Mouse (Mus musculus) cortical plate, adult 2 months (tissue): ENCODE measurements around the gene Ahsa1. TPM values are rescaled to one million over a fixed set of nuclear protein-coding genes. Genes with fewer than 3 reads are reported as not detected.
A peak's percentile ranks its signal among the peaks of the same experiment; 100 is the strongest.

Source experiments
- H3K27ac ChIP-seq: fragments of 200-500 bp; 2 replicates; pipeline ENCODE4 v1.5.1; 2012; ENCODE audit warnings: low read length, control low read depth, inconsistent platforms; ENCODE audit not compliant: insufficient read depth
- H3K4me1 ChIP-seq: fragments of 200-500 bp; 2 replicates; pipeline ENCODE4 v1.6.1; 2011; ENCODE audit warnings: low read length; ENCODE audit not compliant: control insufficient read depth, insufficient read depth
- H3K4me3 ChIP-seq: fragments of 200-500 bp; 2 replicates; pipeline ENCODE4 v1.5.1; 2011; ENCODE audit warnings: mild to moderate bottlenecking, low read length, control low read depth; ENCODE audit not compliant: insufficient read depth
- CTCF ChIP-seq: fragments of 200-500 bp; IDR thresholded peaks from 2 replicates; pipeline ENCODE4 v1.5.1; 2011; ENCODE audit warnings: mild to moderate bottlenecking, control low read depth, low read length; ENCODE audit not compliant: insufficient read depth; ENCODE audit errors: extremely low read depth
- POLR2A ChIP-seq: fragments of 200-500 bp; IDR thresholded peaks from 2 replicates; pipeline ENCODE4 v1.6.1; 2011; ENCODE audit warnings: mild to moderate bottlenecking, low read length, control low read depth; ENCODE audit not compliant: insufficient read depth; ENCODE audit errors: extremely low read depth
- polyA plus RNA-seq: library from polyadenylated mRNA; depleted of rRNA; stranded (reverse); fragments of >200 nt; gene quantifications from 2 replicates; pipeline ENCODE4 v1.2.3, GENCODE M21; 2012

Gene Ahsa1
- polyA plus RNA-seq, 1 experiment = 179 TPM

DNA sequence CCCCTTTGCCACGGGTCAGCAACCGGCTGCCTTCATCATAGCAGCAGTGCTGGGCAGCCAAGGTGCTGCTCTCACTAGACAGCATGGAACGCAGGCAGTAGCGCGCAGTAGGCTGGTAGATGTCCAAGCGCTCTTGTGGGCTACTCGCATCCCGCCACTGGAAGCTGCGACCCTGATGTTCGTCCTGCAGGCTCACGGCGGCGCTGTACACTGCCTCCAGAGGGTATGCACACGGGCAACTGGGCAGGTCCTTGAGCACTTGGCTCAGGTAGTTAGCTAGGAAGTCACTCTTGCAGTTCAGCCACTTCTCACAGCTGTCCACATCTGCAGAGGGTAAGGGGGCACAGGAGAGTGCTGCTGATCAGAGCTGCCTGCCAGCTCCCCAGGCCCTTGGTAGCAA, 13.6 kb downstream of the Ahsa1 start:
- Histone ChIP-seq H3K4me1 (no peaks in the 10 kb centered on the region), H3K4me3 (no peak overlapping the region)
- TF ChIP-seq CTCF (no peak), POLR2A (no peak)

DNA sequence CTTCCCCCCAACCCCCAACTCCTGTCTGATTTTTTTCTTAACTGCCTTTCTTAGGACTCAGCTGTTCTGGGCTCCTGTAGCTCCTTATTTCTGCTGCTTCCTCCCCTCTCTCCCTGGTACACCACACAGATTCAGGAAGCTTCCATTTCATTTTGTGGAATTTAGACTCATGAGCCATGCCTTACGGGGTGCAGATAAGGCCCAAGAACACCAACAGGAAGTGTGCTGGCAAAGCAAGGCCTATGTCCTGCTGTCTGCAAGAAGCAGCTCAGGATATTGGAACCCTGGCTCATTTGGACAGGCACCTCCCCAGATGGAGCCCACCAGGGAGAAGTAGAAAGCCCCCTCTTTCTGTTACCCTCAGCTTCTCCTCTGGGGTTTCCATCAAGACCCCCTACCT, 15.5 kb downstream of the Ahsa1 start:
- Histone ChIP-seq H3K4me1 (no peaks in the 10 kb centered on the region), H3K27ac (no peak overlapping the region), H3K4me3 (no peak overlapping the region)
- no peak for TF ChIP-seq CTCF
- TF ChIP-seq POLR2A = no peak

More for the DNA sequence above, 13.6 kb downstream of the Ahsa1 start:
- H3K27ac ChIP-seq = no peak overlapping the region

DNA sequence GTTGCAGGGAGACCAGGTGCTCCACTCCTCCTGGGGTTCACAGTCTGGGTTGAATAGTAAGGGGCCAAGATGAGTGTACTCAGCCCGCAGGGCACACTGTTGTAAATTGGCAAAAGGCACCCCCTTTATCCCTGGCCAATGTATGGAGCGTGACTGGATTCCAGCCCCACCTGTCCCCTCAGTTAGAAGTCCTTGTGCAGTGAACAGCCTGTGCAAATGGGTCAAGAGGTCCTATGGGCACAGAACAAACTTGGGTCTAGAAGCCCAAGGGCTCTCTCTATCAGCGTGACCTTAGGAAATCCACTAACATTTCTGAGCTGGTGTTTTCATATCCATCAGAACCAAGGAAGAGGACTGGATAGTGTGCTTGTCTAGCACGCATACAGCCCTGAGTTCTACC, 16.5 kb downstream of the Ahsa1 start:
- no peak overlapping the region for H3K4me3 ChIP-seq
- no peak for TF ChIP-seq CTCF
- no peak for TF ChIP-seq POLR2A
- H3K27ac ChIP-seq = no peak overlapping the region
- no peaks in the 10 kb centered on the region for H3K4me1 ChIP-seq

DNA sequence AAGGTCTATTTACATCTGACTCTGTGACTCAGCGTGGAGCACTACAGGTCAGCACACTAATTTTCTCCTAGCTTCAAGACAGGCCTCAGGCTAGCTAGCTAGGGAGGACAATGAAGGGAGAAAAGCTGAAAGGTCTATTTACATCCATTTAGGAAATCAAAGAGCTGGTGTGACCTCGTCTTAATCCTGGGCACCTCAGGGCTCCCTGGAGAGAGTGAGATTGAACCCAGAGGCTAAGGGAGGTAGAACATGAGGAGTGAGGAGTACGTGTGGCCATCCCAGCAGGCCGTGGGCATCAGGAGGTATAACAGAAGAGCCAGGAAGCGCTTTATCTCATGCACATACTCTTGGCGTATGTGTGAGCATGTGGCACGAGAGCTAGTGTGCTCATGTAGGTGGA, 17.4 kb downstream of the Ahsa1 start:
- TF ChIP-seq CTCF (no peak), POLR2A (no peak)
- Histone ChIP-seq H3K4me3 (no peak overlapping the region), H3K27ac (no peak overlapping the region), H3K4me1 (no peaks in the 10 kb centered on the region)

DNA sequence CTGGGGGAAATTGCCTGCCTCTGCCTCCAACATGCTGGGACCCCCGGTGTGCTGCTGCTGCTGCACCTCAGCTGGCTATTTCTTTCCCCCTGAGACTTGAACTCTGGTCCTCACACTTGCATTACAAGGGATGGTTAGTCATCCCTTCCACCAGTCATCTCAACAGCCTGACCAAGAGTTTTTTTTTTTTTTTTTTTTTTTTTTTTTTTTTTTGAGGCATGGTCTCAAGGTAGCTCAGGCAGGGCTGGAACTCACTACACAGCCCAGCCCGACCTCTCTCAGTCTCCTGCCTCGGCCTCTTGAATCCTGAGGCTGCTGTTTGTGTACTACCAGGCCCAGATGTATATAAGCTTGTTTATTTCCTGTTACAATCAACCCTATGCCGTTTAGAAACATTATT, 18.0 kb downstream of the Ahsa1 start:
- TF ChIP-seq CTCF (no peak), POLR2A (no peak)
- H3K27ac ChIP-seq = no peak overlapping the region
- H3K4me3 ChIP-seq = no peak overlapping the region
- H3K4me1 ChIP-seq = no peaks in the 10 kb centered on the region

DNA sequence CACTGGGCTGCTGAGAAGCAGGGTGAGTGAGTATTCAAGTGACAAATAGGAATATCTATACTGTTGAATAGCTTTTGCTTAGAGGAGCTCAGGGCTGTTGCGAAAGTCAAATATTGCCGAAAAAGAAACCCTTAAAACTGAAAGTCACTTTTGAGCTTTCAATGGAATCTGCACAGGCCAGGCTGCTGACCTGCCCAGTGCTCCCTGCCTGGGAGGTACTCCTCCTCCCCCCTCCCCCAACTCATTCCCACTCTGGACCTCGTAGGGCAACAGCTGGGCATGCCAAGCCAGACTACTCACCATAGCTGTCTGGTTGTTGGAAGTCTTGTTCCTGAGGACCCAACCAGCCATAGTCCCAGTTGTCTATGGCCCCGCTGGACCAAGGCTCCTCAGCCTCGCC, 18.4 kb downstream of the Ahsa1 start:
- Histone ChIP-seq H3K4me1 (no peaks in the 10 kb centered on the region), H3K27ac (no peak overlapping the region), H3K4me3 (no peak overlapping the region)
- TF ChIP-seq CTCF = no peak
- no peak for TF ChIP-seq POLR2A

DNA sequence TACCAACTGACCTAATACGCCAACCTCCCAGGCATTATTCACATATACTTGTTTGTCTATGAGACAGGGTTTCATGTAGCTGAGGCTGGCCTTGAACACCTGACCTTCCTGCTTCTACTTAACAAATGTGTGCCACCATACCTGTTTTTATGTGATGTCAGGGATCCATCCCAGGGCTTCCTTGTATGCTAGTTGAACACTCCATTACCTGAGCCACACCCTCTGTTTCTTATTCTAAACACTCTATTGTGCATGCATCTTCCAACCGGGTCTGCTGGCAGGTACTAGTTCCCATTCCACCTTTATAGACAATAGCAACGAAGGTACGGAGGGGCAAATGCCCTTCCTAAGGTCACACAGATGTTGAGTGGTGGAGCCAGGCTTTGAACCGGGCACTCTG, 22.8 kb downstream of the Ahsa1 start:
- Histone ChIP-seq H3K4me3 (no peak overlapping the region), H3K4me1 (no peaks in the 10 kb centered on the region), H3K27ac (no peak overlapping the region)
- TF ChIP-seq POLR2A (no peak), CTCF (no peak)

DNA sequence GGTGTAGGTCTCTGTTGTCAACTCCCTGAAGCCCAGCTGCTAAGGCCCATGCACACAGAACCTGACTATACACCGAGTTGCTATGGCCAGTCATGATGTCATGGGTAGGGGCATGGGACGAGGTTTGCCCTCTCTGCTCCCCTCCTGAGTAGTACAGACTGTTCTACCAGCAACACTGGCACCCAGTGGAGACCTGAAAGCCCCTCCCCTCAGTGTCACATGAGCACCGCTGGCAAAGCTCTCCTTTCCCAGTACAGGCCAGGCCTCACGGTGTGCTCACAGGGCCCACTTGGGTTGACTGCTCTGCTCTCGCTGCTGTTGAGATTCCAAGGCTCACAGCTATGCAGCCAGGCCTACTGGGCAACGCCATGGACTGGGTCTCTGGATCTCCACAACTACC, 27.7 kb downstream of the Ahsa1 start:
- Histone ChIP-seq H3K4me3 (no peak overlapping the region), H3K27ac (no peak overlapping the region), H3K4me1 (no peaks in the 10 kb centered on the region)
- no peak for TF ChIP-seq CTCF
- no peak for TF ChIP-seq POLR2A

DNA sequence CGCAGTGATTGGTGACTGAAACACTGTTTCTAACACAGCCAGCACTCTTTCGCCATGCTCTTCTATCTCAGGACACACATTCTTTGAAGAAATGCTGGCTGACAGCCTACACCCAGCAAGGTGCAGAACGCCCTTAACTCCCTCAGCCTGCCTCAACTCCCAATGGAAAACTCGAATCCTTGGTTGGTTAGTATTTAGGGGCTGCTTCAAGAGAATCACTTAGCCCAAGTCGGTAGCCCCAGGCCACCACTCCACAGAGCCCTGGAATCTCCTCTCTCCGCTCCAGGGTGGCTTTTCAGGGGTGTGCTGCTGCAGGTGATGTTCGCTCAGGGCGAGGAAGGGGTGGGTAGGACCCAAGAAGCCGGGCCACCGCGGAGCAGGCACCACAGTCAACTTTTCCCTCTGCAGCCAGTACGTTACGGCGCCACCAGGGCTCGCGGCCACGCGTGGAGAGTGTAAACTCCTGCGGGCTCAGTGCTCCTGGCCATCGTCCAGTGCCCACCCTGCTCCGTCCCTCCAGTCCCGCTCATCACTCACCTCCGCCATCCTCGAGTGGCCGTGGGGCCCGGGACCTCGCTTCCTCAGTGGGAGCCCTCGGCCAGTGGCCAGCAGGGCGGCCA, 32.9 kb downstream of the Ahsa1 start:
- Histone ChIP-seq H3K27ac (no peak overlapping the region), H3K4me3 (peak overlapping the region; percentile 22)

DNA sequence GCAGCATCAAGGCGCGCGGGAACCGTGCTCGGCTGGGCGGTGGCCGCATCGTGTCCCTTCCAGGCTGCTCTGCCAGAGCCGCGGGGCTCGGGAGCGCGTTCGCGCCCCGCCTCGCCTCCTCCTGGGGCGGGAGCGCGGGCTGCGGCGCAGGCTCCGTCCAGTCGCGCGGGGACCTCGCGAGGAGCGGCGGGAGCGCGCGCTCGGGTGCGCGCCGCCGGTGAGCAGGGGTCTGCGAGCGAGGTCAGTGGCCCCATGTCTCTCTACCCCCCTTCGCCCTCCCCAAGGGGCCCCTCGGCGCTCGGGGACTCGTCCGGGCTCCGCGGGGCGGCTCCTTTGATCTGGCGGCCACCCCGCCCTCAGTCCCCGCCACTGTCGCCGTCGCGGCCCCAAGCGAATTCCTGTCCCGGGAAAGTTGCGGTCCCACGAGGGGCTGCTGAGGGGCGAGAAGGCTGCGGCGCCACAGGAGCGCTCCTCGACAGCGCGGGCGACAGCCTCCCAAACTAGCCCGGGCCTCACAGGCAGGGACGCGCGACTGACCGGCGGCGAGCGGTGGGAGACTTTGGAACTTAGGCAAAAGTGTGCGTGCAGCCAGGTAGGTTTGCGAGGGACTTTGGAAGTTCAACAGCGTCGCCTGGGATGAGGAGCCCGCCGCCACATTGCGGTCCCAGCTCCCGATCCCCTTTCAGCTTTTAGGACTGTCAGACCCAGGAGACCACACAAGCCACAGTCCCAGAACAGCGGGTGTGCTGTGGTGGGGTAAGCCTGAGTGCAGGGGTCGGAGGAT, 33.6 kb downstream of the Ahsa1 start, which contains the start of gene Ism2:
Ism2 (minus strand) TSS at position 49 of the 784 bp plus-strand sequence.
- peak within 1 kb of the TSS; percentile 22 for H3K4me3 ChIP-seq
- TF ChIP-seq POLR2A = no peak
- no peak for TF ChIP-seq CTCF
- H3K4me1 ChIP-seq = no peaks in the 10 kb centered on the region
- H3K27ac ChIP-seq = no peak within 1 kb of the TSS

More for the DNA sequence above, 32.9 kb downstream of the Ahsa1 start:
- TF ChIP-seq CTCF = no peak
- TF ChIP-seq POLR2A = no peak
- H3K4me1 ChIP-seq = no peaks in the 10 kb centered on the region

DNA sequence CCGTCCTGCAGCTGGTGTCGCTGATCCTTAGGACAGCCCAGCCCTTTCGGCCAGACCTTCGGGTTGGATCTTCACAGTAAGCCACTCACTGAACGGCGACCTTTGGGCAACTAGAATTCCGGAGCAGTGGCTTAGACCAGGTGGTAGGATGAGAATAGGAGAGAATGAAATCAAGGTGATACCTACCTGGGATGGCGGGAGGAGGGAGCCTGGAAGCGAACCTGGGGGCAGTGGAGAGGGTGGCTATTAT, 34.1 kb downstream of the Ahsa1 start:
- TF ChIP-seq CTCF = no peak
- no peak for TF ChIP-seq POLR2A
- H3K4me3 ChIP-seq = peak overlapping the region; percentile 22
- no peak overlapping the region for H3K27ac ChIP-seq
- H3K4me1 ChIP-seq = no peaks in the 10 kb centered on the region
